Mouse (Mus musculus) liver, embryonic 14 days (tissue): ENCODE data around the gene Rai14. TPM values are rescaled to one million over a fixed set of nuclear protein-coding genes. Genes with fewer than 3 reads are reported as not detected.

Source experiments
- polyA plus RNA-seq: library from polyadenylated mRNA; depleted of rRNA; stranded (reverse); fragments of >200 nt; gene quantifications from 2 replicates; pipeline ENCODE4 v1.2.3, GENCODE M21; 2012; rRNA removed

Rai14 gene
- 3.0 and 3.2 TPM in 2 replicates for polyA plus RNA-seq

DNA sequence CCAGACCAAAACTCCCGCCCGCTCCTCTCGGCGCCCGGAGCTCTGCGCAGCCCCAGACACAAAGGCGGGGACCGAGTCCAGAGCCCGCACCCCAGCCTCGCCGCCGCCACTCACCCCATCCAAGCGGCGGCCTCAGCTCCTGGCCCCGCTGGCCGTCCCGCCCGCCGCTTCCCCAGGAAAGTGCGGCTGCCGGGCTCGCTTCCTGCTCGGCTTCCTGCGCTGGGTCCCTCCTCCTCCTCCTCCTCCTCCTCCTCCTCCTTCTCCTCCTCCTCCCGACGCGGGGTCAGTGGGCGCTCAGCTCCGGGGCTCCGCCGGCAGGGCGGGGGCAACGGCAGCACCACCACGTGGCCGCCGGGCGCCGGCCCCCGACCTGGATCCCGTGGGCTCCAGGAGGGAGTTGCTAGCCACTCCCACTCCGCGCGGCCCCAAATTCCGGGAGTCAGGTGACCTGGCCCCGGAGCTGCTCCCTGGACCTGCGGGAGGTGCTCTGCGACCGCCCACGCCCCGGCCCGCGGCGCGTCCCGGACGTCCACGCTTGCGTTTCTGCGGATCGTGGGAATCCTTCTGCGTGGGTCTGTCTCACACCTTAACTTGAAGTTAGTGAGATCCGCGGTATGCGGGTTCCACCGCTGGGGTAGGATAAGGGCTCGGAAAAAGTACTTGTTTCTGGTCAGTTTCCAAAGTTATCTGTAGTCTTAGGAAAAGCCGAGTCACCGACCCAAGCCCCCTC is at the start of gene Rai14:
Gene Rai14, minus strand, starts transcription at position 216 of the 730 bp plus-strand sequence.

DNA sequence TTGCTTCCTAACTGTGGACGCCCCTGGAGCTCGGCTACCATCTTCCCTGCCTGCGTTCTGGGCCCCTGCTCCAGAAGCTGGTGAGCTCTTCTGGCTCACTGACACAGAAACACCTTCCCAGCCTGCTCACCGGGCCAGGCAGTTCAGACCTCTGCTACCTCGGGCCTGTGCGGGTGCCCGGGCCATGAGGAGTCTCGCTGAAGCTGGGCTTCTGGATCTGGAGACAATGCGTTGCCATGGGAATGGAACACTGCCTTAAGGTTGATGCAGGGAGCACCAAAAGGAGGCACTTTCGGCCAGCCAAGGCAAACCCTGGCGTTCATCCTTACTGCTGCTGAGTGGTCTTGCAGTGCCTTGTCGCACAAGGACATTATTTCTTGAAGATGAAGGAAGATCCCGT is 156.0 kb downstream of the Rai14 start, which contains the start of gene Ttc23l:
Gene Ttc23l, minus strand, starts transcription at position 204 of the 400 bp plus-strand sequence.

Other genes with a start within 250 kb of the Rai14 start
- 6.0 and 8.0 TPM in 2 replicates for gene Dnajc21, start 244.1 kb downstream of the Rai14 start, polyA plus RNA-seq
- 16.3 and 21.4 TPM in 2 replicates for gene Brix1, start 228.7 kb downstream of the Rai14 start, polyA plus RNA-seq
- gene Rad1, start 228.6 kb downstream of the Rai14 start, polyA plus RNA-seq: 14.2 and 17.6 TPM in 2 replicates
- not detected in 2 replicates for gene Ttc23l, start 156.0 kb downstream of the Rai14 start, polyA plus RNA-seq
- gene C1qtnf3, start 237.7 kb upstream of the Rai14 start, polyA plus RNA-seq: 0.01 and 0.46 TPM in 2 replicates